Mouse (Mus musculus) embryonic facial prominence, embryonic 11.5 days (tissue): Measurements from ENCODE around the gene Lrrc8b. TPM values are rescaled to one million over a fixed set of nuclear protein-coding genes. Genes with fewer than 3 reads are reported as not detected.

ENCODE experiments used
- ATAC-seq: fragments of 200-750 bp; cut with Nextera tagmentation; replicated peaks from 2 replicates; pipeline ENCODE4 v1.8.0; 2017; ENCODE audit warnings: low read depth; ENCODE audit not compliant: insufficient number of reproducible peaks, low FRiP score, low TSS enrichment
- DNase-seq: peaks from one replicate; pipeline ENCODE4 v3.0.0-alpha.2; 2015; ENCODE audit warnings: low spot score
- H3K27ac ChIP-seq: fragments of 300-500 bp; sonication (generic); replicated peaks from 2 replicates; pipeline ENCODE4 v1.5.1; 2014; ENCODE audit warnings: mild to moderate bottlenecking, low read depth, low read length, control low read depth
- H3K27me3 ChIP-seq: fragments of 300-500 bp; sonication (generic); 2 replicates; pipeline ENCODE4 v1.6.1; 2014; ENCODE audit warnings: mild to moderate bottlenecking, low read length, moderate library complexity, mixed read lengths; ENCODE audit not compliant: control insufficient read depth, insufficient read depth
- H3K36me3 ChIP-seq: fragments of 300-500 bp; sonication (generic); replicated peaks from 2 replicates; pipeline ENCODE4 v1.6.1; 2014; ENCODE audit warnings: low read depth, mild to moderate bottlenecking, low read length, moderate library complexity, mixed read lengths; ENCODE audit not compliant: control insufficient read depth, insufficient read depth
- H3K4me1 ChIP-seq: fragments of 300-500 bp; sonication (generic); 2 replicates; pipeline ENCODE4 v1.6.1; 2014; ENCODE audit warnings: low read length, mixed read lengths; ENCODE audit not compliant: control insufficient read depth, insufficient read depth
- H3K4me2 ChIP-seq: fragments of 300-500 bp; sonication (generic); 2 replicates; pipeline ENCODE4 v1.6.1; 2014; ENCODE audit warnings: low read depth, mild to moderate bottlenecking, control low read depth, low read length, moderate library complexity
- H3K4me3 ChIP-seq: fragments of 300-500 bp; sonication (generic); 2 replicates; pipeline ENCODE4 v1.5.1; 2014; ENCODE audit warnings: low read depth, low read length, control low read depth
- H3K9ac ChIP-seq: fragments of 300-500 bp; sonication (generic); replicated peaks from 2 replicates; pipeline ENCODE4 v1.6.1; 2014; ENCODE audit warnings: mild to moderate bottlenecking, control low read depth, low read length
- H3K9me3 ChIP-seq: fragments of 300-500 bp; sonication (generic); replicated peaks from 2 replicates; pipeline ENCODE4 v1.6.1; 2016; ENCODE audit warnings: mild to moderate bottlenecking, low read length, inconsistent platforms, mixed read lengths; ENCODE audit not compliant: control insufficient read depth
- WGBS: fragments of 180-500 bp; shearing (Covaris S2); extraction: QIAGEN DNeasy Blood & Tissue Kit; methylation state at CpG from one replicate; pipeline ENCODE4 v1.1.7; 2014; 5-methylcytosine and 5-hydroxymethylcytosine counted together
- polyA plus RNA-seq: library from polyadenylated mRNA; unstranded; fragments of >200 nt; fragmentation: Nextera tagmentation; extraction: Ambion mirVana; gene quantifications from 2 replicates; pipeline ENCODE4 v1.2.1, GENCODE M21; 2014

The Lrrc8b gene
- polyA plus RNA-seq, 1 experiment from 2014 or later: 7.6 TPM

- Histone ChIP-seq H3K4me3 (no peak overlapping the region), H3K4me1 (no peaks in the 10 kb centered on the region), H3K9me3 (no peaks in the 10 kb centered on the region), H3K9ac (no peak overlapping the region), H3K27me3 (no peaks in the 10 kb centered on the region), H3K36me3 (no peaks in the 10 kb centered on the region), H3K27ac (no peak overlapping the region), H3K4me2 (no peak overlapping the region)
- DNase-seq (no peak), ATAC-seq (no peak)
- WGBS: 62% methylated on average over 5 of the region's 5 CpGs
Measured at GRCm38 (mm10) chr5:105472983-105473705, 57.6 kb downstream of the Lrrc8b start.

- H3K27ac ChIP-seq: no peak overlapping the region
- H3K9ac ChIP-seq: no peak overlapping the region
- no peaks in the 10 kb centered on the region for H3K4me1 ChIP-seq
- H3K9me3 ChIP-seq: no peaks in the 10 kb centered on the region
- no peak for ATAC-seq
- no peak overlapping the region for H3K4me2 ChIP-seq
- no peaks in the 10 kb centered on the region for H3K36me3 ChIP-seq
- no peak for DNase-seq
- no peak overlapping the region for H3K4me3 ChIP-seq
- no peaks in the 10 kb centered on the region for H3K27me3 ChIP-seq
- WGBS: 80% methylated on average over 9 of the region's 9 CpGs
Measured at GRCm38 (mm10) chr5:105477527-105477926, 62.0 kb downstream of the Lrrc8b start.

GRCm38 (mm10) chr5:105479673-105480072 is 64.1 kb downstream of the Lrrc8b start:
- Histone ChIP-seq H3K27me3 (no peaks in the 10 kb centered on the region), H3K27ac (no peak overlapping the region), H3K36me3 (no peaks in the 10 kb centered on the region; the same call in 1 of the 2 replicates), H3K9ac (no peak overlapping the region), H3K4me3 (no peak overlapping the region), H3K4me1 (no peaks in the 10 kb centered on the region), H3K9me3 (no peaks in the 10 kb centered on the region), H3K4me2 (no peak overlapping the region)
- DNase-seq (no peak), ATAC-seq (no peak)
- 90% methylated on average over 13 of the region's 13 CpGs for WGBS

- H3K27ac ChIP-seq: no peak overlapping the region
- H3K9ac ChIP-seq: no peak overlapping the region
- no peaks in the 10 kb centered on the region; the same call in 1 of the 2 replicates for H3K36me3 ChIP-seq
- WGBS: 95% methylated on average over 17 of the region's 17 CpGs
- ATAC-seq (no peak), DNase-seq (no peak)
- no peaks in the 10 kb centered on the region for H3K9me3 ChIP-seq
- no peaks in the 10 kb centered on the region for H3K27me3 ChIP-seq
- no peak overlapping the region for H3K4me3 ChIP-seq
- H3K4me2 ChIP-seq: no peak overlapping the region
- H3K4me1 ChIP-seq: no peaks in the 10 kb centered on the region
Measured at GRCm38 (mm10) chr5:105480561-105480960, 65.0 kb downstream of the Lrrc8b start.

GRCm38 (mm10) chr5:105483632-105484031 is 68.1 kb downstream of the Lrrc8b start:
- 90% methylated on average over 2 of the region's 2 CpGs for WGBS

GRCm38 (mm10) chr5:105484247-105484646 is 68.7 kb downstream of the Lrrc8b start:
- Histone ChIP-seq H3K27ac (no peak overlapping the region), H3K36me3 (no peaks in the 10 kb centered on the region; the same call in 1 of the 2 replicates), H3K27me3 (no peaks in the 10 kb centered on the region), H3K9ac (no peak overlapping the region), H3K4me2 (no peak overlapping the region), H3K9me3 (no peaks in the 10 kb centered on the region), H3K4me1 (no peaks in the 10 kb centered on the region), H3K4me3 (no peak overlapping the region)
- ATAC-seq (no peak), DNase-seq (no peak)
- WGBS: 91% methylated on average over 6 of the region's 6 CpGs

More at GRCm38 (mm10) chr5:105483632-105484031, 68.1 kb downstream of the Lrrc8b start:
- no peaks in the 10 kb centered on the region for H3K4me1 ChIP-seq
- DNase-seq: no peak
- no peaks in the 10 kb centered on the region; the same call in 1 of the 2 replicates for H3K36me3 ChIP-seq
- ATAC-seq: no peak
- H3K27ac ChIP-seq: no peak overlapping the region
- H3K4me3 ChIP-seq: no peak overlapping the region
- no peak overlapping the region for H3K9ac ChIP-seq
- no peak overlapping the region for H3K4me2 ChIP-seq
- no peaks in the 10 kb centered on the region for H3K27me3 ChIP-seq
- no peaks in the 10 kb centered on the region for H3K9me3 ChIP-seq

- no peak for ATAC-seq
- Histone ChIP-seq H3K27me3 (no peaks in the 10 kb centered on the region), H3K36me3 (no peaks in the 10 kb centered on the region; the same call in 1 of the 2 replicates), H3K4me1 (no peaks in the 10 kb centered on the region), H3K9me3 (no peaks in the 10 kb centered on the region), H3K27ac (no peak overlapping the region), H3K4me3 (no peak overlapping the region), H3K9ac (no peak overlapping the region), H3K4me2 (no peak overlapping the region)
- WGBS: 97% methylated on average over 14 of the region's 14 CpGs
- DNase-seq: no peak
Measured at GRCm38 (mm10) chr5:105484891-105485290, 69.3 kb downstream of the Lrrc8b start.

GRCm38 (mm10) chr5:105490211-105490610 is 74.6 kb downstream of the Lrrc8b start:
- no peaks in the 10 kb centered on the region for H3K9me3 ChIP-seq
- no peak overlapping the region for H3K4me3 ChIP-seq
- H3K27ac ChIP-seq: no peak overlapping the region
- WGBS: 94% methylated on average over 5 of the region's 5 CpGs
- no peak overlapping the region for H3K4me2 ChIP-seq
- H3K4me1 ChIP-seq: 0 out of 2 replicates have a peak, but pooled peaks cover 2% of the 10 kb centered on the region
- H3K36me3 ChIP-seq: no peaks in the 10 kb centered on the region
- ATAC-seq (no peak), DNase-seq (no peak)
- H3K9ac ChIP-seq: no peak overlapping the region
- H3K27me3 ChIP-seq: no peaks in the 10 kb centered on the region
